Mouse (Mus musculus) stomach, embryonic 15.5 days (tissue): ENCODE results near the gene Arhgef7. TPM values are rescaled to one million over a fixed set of nuclear protein-coding genes. Genes with fewer than 3 reads are reported as not detected.
"Not testable (repeated sequence)": the region's sequence is repeated elsewhere in the genome, so short reads cannot be mapped to it uniquely, and the experiment has no call there.

Source experiments
- ATAC-seq: fragments of 200-750 bp; cut with Nextera tagmentation; 2 replicates; pipeline ENCODE4 v1.8.0; 2017; ENCODE audit warnings: low read depth, moderate number of reproducible peaks, moderate TSS enrichment; ENCODE audit not compliant: insufficient read depth, low FRiP score
- H3K27ac ChIP-seq: fragments of 300-500 bp; sonication (generic); 2 replicates; pipeline ENCODE4 v1.5.1; 2015; ENCODE audit warnings: mild to moderate bottlenecking, inconsistent platforms
- H3K27me3 ChIP-seq: fragments of 300-500 bp; sonication (generic); replicated peaks from 2 replicates; pipeline ENCODE4 v1.6.1; 2015; ENCODE audit warnings: inconsistent platforms
- H3K36me3 ChIP-seq: fragments of 300-500 bp; sonication (generic); 2 replicates; pipeline ENCODE4 v1.6.1; 2015; ENCODE audit warnings: inconsistent platforms
- H3K4me1 ChIP-seq: fragments of 300-500 bp; sonication (generic); 2 replicates; pipeline ENCODE4 v1.6.1; 2015; ENCODE audit warnings: inconsistent platforms
- H3K4me2 ChIP-seq: fragments of 300-500 bp; sonication (generic); 2 replicates; pipeline ENCODE4 v1.6.1; 2015; ENCODE audit warnings: mild to moderate bottlenecking, inconsistent platforms
- H3K4me3 ChIP-seq: fragments of 300-500 bp; sonication (generic); replicated peaks from 2 replicates; pipeline ENCODE4 v1.5.1; 2015; ENCODE audit warnings: inconsistent platforms
- H3K9ac ChIP-seq: fragments of 300-500 bp; sonication (generic); 2 replicates; pipeline ENCODE4 v1.6.1; 2015; ENCODE audit warnings: inconsistent platforms
- H3K9me3 ChIP-seq: fragments of 300-500 bp; sonication (generic); 2 replicates; pipeline ENCODE4 v1.6.1; 2016; ENCODE audit warnings: inconsistent platforms
- WGBS: fragments of 180-500 bp; shearing (Covaris S2); methylation state at CpG from one replicate; pipeline ENCODE4 v1.1.7; 2015; 5-methylcytosine and 5-hydroxymethylcytosine counted together
- polyA plus RNA-seq: library from polyadenylated mRNA; unstranded; fragments of >200 nt; fragmentation: Nextera tagmentation; extraction: Ambion mirVana; gene quantifications from 2 replicates; pipeline ENCODE4 v1.2.1, GENCODE M21; 2015

Arhgef7 gene
- polyA plus RNA-seq, 1 experiment from 2014 or later, result 29.3 TPM

DNA sequence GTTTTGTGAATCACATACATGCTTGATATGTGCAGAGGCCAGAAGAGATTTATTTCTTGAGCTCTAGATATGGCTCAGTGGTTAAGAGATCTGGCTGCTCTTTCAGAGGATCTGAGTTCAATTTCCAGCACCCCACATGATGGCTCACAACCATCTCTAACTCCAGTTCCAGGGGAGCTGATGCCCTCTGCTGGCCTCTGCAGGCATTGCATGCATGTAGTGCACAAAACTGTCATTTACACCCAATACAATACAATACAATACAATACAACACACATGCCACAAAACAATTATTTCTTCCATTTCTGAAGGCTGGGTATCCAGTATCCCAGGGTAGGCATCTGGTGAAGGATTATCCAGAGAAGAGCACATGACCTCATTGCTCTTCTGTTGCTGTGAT is 140.3 kb downstream of the Arhgef7 start:
- H3K36me3 ChIP-seq, result no peaks in the 10 kb centered on the region
- no peak overlapping the region for H3K27ac ChIP-seq
- H3K4me3 ChIP-seq, result no peak overlapping the region
- H3K9ac ChIP-seq, result no peak overlapping the region
- no peaks in the 10 kb centered on the region for H3K27me3 ChIP-seq
- no peak overlapping the region for H3K4me2 ChIP-seq
- H3K4me1 ChIP-seq, result no peaks in the 10 kb centered on the region
- no peak for ATAC-seq
- H3K9me3 ChIP-seq, result no peaks in the 10 kb centered on the region

DNA sequence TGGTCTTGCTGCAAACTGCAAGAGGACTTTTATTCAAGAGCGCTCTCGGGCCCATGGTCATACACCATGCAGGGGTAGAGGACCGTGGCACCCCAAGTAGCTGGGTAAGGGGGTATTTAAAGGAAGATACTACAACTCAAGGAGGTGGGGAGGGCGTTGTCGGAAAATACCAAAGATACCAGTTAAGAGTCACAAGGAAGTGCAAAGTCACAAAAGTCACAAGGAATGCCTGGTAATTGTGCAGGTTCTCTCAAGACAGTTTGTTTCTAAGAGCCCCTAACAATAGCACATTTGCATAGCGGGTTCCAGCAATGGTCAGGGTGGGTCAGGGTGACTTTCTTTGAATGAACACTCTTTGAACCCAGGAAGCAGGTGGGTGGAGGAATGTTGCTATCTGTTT is 146.7 kb downstream of the Arhgef7 start:
- not testable (repeated sequence) for H3K27me3 ChIP-seq, H3K9me3 ChIP-seq, H3K4me3 ChIP-seq, H3K4me2 ChIP-seq, H3K27ac ChIP-seq, H3K9ac ChIP-seq, ATAC-seq, H3K36me3 ChIP-seq, H3K4me1 ChIP-seq
- 91% methylated on average over 6 of the region's 6 CpGs for WGBS

DNA sequence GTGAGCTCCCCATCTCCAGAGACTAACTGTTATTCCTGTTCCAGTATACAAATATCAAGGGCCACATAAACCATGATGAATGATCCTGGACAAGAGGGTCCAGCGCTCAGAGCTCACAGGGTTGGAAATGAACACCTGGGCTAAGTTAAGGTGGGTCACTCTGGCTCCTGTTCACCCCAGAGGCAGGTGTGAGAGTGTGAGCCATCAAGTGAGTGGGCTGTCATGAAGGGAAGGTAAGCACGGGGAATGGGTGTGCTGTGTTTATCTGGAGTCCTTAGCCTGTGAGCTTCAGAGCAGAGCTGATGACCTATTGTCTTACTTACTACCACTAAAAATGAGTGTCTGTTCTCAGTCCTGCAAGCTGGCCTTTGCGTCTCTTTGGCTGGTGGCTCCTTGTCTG is 157.1 kb downstream of the Arhgef7 start:
- ATAC-seq, result no peak
- Histone ChIP-seq H3K4me1 (no peaks in the 10 kb centered on the region), H3K4me3 (no peak overlapping the region), H3K9ac (no peak overlapping the region), H3K27ac (no peak overlapping the region), H3K4me2 (no peak overlapping the region), H3K9me3 (no peaks in the 10 kb centered on the region), H3K36me3 (no peaks in the 10 kb centered on the region), H3K27me3 (no peaks in the 10 kb centered on the region)
- 93% methylated on average over 3 of the region's 3 CpGs for WGBS

Other genes with a start within 250 kb of the Arhgef7 start
- 8.7 and 9.3 TPM in 2 replicates for gene Rab20, start 249.0 kb upstream of the Arhgef7 start, polyA plus RNA-seq
- gene Naxd, start 230.2 kb upstream of the Arhgef7 start, polyA plus RNA-seq, result 105 and 110 TPM in 2 replicates
- gene Cars2, start 176.9 kb upstream of the Arhgef7 start, polyA plus RNA-seq, result 27.4 and 29.2 TPM in 2 replicates
- gene Ing1, start 172.2 kb upstream of the Arhgef7 start, polyA plus RNA-seq, result 38.4 and 40.3 TPM in 2 replicates
- 79.2 and 80.2 TPM in 2 replicates for gene Ankrd10, start 92.0 kb upstream of the Arhgef7 start, polyA plus RNA-seq
- gene 1700016D06Rik, start 26.7 kb upstream of the Arhgef7 start, polyA plus RNA-seq, result not detected in 2 replicates
- not detected in 2 replicates for gene Tex29, start 112.8 kb downstream of the Arhgef7 start, polyA plus RNA-seq